Mouse (Mus musculus) c-Kit-positive CD71-negative TER-119-negative erythroid progenitor cells, embryonic 14.5 days (primary cell): Measurements from ENCODE around the gene Dlx4.

Experiments
- DNase-seq: peaks from one replicate; pipeline ENCODE4 v3.0.0-alpha.2; 2013; ENCODE audit warnings: low read depth

The Dlx4 gene

GRCm38 (mm10) chr11:95102161-95102904, 43.7 kb downstream of the Dlx4 start:
- DNase-seq: no peak

- DNase-seq: no peak
These were observed 44.8 kb downstream of the Dlx4 start for GRCm38 (mm10) chr11:95101071-95101788.

GRCm38 (mm10) chr11:95100393-95100792, 45.7 kb downstream of the Dlx4 start:
- no peak for DNase-seq

GRCm38 (mm10) chr11:95098346-95099095, 47.5 kb downstream of the Dlx4 start:
- no peak for DNase-seq

- DNase-seq: no peak
These were observed 48.2 kb downstream of the Dlx4 start for GRCm38 (mm10) chr11:95097889-95098288.

- no peak for DNase-seq
These were observed 49.3 kb downstream of the Dlx4 start for GRCm38 (mm10) chr11:95096608-95097373.

- DNase-seq: no peak
These were observed 50.5 kb downstream of the Dlx4 start for GRCm38 (mm10) chr11:95095596-95095995.

- no peak for DNase-seq
These were observed 53.0 kb downstream of the Dlx4 start for GRCm38 (mm10) chr11:95093077-95093476.
